Mouse (Mus musculus) adrenal gland, postnatal 25 days (tissue): Measurements from ENCODE around the gene Nek8. TPM values are rescaled to one million over a fixed set of nuclear protein-coding genes. Genes with fewer than 3 reads are reported as not detected.

Experiments
- DNase-seq: peaks from one replicate; pipeline ENCODE4 v3.0.0; 2021; ENCODE audit warnings: mixed read lengths
- total RNA-seq: library from RNA; stranded (reverse); gene quantifications from 2 replicates; pipeline ENCODE4 v1.2.3, GENCODE M21; 2021

Gene Nek8
- total RNA-seq, 1 experiment from 2014 or later = 17.6 TPM

GRCm38 (mm10) chr11:78182961-78183844 lies 6.7 kb upstream of the Nek8 start, which contains the start of gene Rpl23a:
Gene Rpl23a, minus strand, starts transcription at chr11:78183584.
- DNase-seq = peak; percentile 66

DNA sequence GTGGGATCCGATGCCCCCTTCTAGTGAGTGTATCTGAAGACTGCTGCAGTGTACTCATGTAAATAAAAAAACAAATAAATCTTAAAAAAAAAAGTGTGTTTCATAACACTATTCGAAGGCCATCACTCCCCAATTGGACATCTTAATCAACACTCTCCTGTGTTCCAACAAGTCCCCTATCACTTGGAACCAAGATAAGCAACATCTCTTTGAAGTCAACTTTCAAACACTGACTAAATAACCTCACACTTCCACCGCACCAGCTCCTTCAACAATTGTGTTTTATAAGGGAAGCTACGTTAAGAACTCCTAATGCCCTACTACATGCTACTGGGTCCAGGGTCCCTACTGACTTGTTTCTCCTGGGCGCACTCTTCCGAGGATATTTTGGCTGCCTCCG lies 6.0 kb upstream of the Nek8 start:
- no peak for DNase-seq

DNA sequence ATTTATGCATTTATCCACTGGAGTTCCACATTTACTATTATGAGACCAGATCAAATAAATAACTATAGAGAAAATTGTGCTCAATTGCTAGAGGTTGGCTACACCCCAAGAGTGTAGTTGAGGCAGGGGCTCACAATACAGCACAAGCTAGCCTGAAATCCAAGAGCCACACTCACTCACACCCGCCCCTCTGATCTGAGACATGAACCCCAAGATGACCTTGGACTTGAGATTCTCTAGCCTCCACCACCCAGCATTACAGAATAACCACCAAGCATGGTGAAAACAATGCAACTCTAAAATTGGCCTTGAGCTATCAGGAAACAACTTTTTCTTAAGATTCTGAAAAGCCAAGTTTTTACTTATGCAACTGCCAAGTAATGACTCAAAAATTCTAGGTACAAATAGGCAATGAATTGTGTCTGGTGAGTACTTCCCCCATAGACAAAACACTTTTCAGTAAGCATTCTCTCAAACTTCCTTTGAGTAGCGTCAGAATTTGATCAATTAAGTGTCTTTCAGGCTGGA lies 5.4 kb upstream of the Nek8 start:
- no peak for DNase-seq

DNA sequence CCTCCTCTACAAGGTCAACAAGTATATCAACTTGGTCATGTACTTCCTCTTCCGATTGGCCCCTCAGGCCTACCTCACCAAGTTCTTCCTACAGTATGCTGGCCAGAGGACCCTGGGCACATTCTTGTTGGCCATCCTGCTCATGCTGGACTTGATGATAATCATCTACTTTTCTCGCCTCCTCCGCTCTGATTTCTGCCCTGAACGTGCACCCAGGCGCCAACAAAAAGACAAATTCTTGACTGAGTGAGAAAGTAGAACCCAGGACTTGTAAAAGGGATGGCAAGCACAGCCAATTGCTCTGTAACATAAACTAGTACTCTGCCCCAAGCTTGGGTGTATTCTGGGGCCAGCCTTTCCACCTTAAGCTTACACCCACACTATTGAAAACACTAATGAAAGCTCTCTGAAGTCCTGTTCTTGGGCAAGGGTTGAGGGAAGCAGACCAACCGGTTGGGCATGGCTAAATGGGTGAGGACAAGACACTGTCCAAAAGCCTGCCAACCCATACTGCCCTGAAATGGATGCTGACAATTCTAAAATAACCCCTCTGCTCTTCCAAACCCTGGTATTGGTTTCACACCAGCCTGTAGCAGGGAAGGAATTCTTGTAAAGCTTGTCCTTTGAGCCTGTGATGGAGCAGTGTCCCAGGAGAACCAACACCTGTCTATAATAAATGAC lies 3.7 kb upstream of the Nek8 start:
- no peak for DNase-seq

DNA sequence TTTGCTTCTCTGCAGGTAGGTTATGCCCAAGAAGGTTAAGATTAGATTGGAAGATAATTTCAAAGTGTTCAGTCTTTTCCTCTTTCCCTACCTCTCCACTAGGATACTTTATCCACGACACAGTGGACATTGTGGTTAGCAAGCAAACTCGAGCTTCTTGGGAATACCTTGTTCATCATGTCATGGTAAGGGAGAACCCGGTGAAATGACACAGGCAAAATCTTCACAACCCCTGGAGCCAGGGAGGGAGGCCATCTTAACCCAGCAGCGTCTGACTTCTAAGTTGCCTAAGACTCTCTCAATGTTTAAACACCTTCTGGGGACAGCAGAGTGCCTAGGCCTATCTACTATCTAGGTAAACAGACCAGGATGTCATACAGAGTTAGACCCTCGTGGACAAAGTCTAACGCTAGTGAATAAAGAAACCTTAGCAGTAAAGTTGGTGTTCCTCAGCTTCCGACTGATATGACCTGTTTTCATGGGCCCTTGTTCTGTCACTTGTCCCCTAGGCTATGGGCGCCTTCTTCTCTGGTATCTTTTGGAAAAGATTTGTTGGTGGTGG lies 3.0 kb upstream of the Nek8 start:
- DNase-seq = no peak

- DNase-seq = peak; percentile 65
These were observed 2.5 kb upstream of the Nek8 start for GRCm38 (mm10) chr11:78178859-78179437.

DNA sequence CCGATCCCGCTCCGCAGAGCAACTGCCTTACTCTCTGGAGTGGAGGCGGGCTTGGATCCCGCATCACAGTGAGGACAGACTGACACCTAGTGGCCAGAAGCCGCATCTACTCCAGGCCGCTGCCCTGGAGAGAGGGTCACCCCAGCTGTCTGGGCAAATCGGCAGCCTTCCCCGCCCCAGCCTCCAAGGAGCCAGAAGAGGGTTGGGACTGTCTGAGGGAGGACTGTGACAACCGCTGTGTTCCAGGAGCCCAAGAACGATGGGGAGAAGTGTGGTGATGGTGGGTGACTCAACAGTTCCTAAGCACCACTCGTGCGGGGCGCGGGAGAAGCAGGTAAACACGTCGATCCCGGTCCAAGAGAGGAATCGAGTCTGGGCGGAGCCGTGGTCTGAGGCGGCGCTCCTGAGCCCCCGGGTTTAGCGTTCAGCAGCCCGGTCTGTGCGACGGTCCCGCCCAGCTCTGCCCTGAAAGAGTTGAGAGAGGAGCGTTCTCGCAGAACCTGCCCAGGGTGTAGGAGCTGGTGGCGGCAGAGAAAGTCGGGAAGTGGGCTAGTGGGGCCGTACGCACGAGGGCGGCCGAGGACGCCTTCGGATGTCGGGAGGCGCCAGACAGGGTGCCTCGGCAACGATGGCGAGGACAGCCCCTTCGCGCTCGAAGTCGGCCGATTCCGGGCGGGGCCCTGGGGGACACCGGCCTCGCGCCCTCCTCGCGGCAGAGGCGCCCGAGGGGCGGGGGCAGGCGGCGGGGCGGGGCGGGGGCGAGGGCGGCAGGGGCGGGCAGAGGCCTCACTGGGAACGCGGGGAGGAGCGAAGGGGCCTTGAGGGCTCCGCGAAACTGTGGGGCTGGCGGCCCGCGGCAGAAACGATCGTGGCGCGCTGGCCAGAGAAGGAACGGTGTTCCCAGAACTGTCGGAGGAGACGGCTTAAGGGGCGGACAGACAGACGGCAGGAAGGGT lies 1.7 kb upstream of the Nek8 start:
- peak; percentile 93 for DNase-seq

- DNase-seq = no peak
These were observed 962 bp upstream of the Nek8 start for GRCm38 (mm10) chr11:78177437-78177836.

GRCm38 (mm10) chr11:78176905-78177331 lies 443 bp upstream of the Nek8 start:
- DNase-seq = no peak

DNA sequence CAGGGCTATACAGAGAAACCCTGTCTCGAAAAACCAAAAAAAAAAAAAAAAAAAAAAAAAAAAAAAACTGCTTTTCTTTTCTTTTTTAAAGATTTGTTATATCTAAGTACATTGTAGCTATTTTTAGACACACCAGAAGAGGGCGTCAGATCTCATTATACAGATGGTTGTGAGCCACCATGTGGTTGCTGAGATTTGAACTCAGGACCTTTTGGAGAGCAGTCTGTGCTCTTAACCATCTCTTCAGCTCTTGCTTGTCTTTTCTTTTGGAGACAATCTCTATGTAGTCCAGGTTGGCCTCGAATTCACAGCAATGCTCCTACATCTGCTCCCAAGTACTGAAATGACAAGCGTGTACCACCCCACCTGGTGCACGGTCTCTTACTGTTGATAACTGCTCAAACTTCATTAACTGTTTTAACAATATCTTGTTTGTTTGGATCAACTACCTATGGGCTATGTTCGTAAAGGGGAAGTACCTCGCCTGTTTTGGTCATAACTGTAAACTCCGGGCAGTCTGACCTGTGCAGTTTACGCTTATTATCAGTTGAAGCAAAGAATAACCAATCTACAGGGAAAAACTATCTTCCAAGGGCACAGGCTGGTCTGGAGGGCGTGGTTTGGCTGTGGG lies 589 bp downstream of the Nek8 start:
- DNase-seq = no peak

- no peak for DNase-seq
These were observed 2.0 kb downstream of the Nek8 start for GRCm38 (mm10) chr11:78174506-78174905.

DNA sequence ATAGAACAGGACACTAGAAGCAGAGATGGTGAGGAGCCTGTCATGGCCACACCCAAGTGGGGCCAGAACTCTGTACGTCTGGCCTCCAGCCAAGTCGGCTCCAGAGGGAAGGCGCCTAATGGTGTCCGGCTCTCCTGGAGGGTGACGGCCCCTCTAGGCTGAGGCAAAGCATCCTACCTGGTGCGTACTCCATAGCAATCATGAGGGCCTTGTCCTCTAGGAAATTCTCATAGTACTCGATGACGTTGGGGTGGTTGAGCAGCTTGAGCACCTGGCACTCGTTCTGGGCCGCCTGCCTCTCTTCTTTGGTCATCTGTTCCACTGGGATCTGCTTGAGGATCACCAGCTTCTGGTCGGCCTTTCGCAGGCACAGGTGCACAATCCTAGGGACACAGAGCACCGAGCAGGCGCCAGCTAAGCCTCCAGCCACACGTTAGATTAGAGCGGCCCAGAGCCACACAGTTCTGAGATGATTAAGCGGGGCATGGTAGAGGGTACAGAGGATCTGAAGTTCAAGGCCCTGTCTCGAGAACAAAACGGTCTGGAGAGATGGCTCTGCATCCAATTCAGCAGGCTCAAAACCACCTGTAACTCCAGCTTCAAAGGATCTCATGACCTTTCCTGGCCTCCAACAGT lies 3.6 kb downstream of the Nek8 start:
- no peak for DNase-seq

GRCm38 (mm10) chr11:78172034-78172747 lies 4.3 kb downstream of the Nek8 start:
- no peak for DNase-seq

DNA sequence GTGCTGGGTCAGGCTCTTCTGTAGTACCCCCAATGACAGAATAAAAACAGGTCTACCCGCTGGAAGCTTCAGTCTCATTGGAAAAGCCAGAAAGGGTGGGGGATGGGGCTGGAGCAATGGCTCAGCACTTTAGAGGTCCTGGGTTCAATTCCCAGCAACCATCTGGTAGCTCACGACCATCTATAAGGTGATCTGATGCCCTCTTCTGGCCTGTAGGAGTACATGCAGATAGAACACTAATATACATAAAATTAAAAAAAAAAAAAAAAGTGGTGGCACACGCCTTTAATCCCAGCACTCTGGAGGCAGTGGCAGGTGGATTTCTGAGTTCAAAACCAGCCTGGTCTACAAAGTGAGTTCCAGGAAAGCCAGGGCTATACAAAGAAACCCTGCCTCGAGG lies 5.1 kb downstream of the Nek8 start:
- no peak for DNase-seq

- no peak for DNase-seq
These were observed 6.2 kb downstream of the Nek8 start for GRCm38 (mm10) chr11:78170306-78170705.

DNA sequence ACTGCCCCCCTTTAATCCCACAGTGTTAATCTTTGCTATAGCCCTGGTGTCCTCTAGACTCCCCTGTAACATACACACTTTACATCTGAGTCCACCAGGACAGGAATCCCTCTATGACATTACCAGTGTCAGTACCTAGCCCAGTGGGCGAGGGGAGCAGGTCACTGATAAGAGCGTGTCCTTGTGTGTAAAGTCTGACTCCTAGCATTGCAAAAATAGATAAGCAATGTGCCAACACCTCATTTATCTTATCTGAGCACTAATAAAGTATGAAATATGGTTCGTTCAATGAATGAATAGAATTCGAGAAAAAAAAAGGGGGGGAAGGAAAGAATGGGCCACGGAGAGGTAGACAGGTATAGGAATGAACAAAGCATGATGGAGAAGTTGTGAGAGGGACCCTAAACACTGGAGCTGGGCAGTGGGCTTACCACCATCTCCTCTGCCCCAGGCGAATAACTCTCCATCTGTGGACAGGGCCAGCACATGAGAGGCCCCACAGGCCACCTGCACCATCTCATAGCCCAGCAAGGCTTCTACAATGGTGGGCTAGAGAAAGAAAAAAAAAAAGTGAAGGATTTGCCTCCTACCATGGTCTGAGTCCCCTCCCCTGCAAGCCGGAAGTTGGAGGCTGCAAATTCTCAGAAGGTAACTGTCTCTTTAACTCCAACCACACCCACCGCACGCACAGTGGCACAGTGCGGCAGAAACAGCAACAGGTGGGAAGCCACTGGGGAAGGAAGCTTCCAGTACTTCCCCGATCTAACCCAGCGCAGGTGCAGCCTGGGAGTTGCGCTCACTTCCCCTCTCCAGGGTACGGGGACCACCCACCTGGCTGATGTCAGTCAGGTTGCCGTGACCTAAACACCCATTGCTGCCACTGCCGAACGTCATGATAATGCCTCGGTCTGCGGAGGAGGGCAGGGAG lies 7.7 kb downstream of the Nek8 start:
- no peak for DNase-seq

DNA sequence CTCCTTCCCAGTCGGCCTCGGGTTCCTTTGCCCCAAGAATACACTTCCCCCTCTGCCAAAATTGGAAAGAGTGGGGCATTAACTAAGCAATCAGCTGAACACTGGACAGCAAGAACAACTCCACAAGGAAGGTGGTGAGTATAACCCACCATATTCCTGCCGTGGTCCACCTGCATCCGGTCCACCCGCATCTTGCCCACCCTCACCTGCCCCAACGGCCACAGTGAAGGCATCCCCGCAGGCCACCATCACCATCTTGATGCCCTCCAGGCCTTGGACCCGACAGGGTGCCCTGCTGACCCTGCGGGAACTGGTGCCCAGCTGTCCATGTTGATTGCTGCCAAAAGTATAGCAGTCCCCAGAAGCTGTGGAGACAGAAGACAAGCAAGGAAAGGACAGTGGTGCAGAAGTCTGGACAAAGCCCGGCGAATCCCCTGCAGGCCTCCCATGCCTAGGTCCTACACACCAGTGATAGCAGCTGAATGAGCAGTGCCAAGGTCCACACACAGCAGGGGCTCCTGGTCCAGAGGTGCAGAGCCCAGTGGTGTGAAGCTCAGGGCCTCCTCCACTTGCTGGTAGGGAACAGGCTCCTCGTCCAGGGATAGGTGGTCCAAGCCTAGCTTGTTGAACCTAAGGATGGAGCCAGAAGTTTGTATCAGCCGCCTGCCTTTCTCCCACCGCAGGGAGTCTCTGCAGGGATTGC lies 9.1 kb downstream of the Nek8 start:
- no peak for DNase-seq

DNA sequence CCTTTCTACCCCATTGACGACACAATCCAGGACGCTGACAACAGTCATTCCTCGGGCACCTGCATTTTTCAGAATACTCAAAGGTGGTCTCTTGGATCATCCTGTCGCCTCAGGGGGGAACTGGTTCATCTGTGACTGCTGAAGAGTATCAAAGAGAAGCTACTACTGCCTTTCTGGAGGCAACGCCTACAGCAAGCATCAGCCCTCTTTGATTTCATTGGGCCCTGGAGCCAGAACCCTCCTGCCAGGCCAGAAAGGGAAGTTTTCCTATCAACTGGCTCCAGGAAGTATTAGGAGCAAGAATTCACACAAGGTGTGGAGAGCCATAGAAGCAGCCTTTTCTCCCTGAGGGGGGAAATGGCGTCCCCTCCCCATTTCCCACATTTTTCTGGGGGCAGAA lies 9.8 kb downstream of the Nek8 start:
- DNase-seq = no peak
